Mouse (Mus musculus) left cerebral cortex, adult 2 months (tissue): ENCODE measurements around the gene Ank2. TPM values are rescaled to one million over a fixed set of nuclear protein-coding genes. Genes with fewer than 3 reads are reported as not detected.

Source experiments
- DNase-seq, 2 experiments: peaks; one replicate each; pipeline ENCODE4 v3.0.0; 2021 to 2022; ENCODE audit warnings: low spot score in 2 of 2, mixed read lengths in 1 of 2; ENCODE audit errors: extremely low spot score in 1 of 2
- H3K27ac ChIP-seq: fragments of 200-600 bp; 2 replicates; pipeline ENCODE4 v1.8.1; 2022
- H3K4me3 ChIP-seq: fragments of 200-600 bp; 2 replicates; pipeline ENCODE4 v1.8.1; 2022
- CTCF ChIP-seq: fragments of 200-600 bp; IDR thresholded peaks from 2 replicates; pipeline ENCODE4 v1.8.1; 2022; ENCODE audit warnings: antibody characterized with exemption, mild to moderate bottlenecking, moderate library complexity
- intact Hi-C: fragments of 180-260 bp; cut with DNase I; formaldehyde crosslinking; loops from one replicate; pipeline ENCODE4 v1.15.1; 2025
- total RNA-seq, 2 experiments: library from RNA; stranded (reverse); gene quantifications; 2 replicates each; pipeline ENCODE4 v1.2.3; 2021

Gene Ank2
- total RNA-seq, 2 experiments from 2014 or later, result 905 to 916 TPM

DNA sequence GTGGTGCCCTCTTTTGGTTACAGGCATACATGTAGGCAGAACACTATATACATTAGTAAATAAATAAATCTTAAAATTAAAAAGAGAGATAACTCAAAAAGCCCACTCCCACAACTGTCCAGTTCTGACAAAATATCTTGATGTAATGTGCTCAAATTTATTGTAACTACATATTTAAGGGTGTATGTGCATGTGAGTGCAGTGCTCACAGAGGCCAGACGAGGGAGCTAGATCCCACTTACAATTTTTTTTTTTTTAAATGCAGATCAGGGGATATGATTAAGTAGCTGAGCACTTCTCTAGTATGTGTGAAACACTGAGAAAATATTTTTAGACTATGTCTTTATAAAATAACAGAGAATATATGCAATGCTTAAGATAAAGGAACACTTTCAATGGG is 127.4 kb downstream of the Ank2 start:
- DNase-seq, result no peak
- peak; percentile 23 for TF ChIP-seq CTCF
- H3K4me3 ChIP-seq, result no peak overlapping the region
- intact Hi-C loops, result no loop called here
- H3K27ac ChIP-seq, result no peak overlapping the region

DNA sequence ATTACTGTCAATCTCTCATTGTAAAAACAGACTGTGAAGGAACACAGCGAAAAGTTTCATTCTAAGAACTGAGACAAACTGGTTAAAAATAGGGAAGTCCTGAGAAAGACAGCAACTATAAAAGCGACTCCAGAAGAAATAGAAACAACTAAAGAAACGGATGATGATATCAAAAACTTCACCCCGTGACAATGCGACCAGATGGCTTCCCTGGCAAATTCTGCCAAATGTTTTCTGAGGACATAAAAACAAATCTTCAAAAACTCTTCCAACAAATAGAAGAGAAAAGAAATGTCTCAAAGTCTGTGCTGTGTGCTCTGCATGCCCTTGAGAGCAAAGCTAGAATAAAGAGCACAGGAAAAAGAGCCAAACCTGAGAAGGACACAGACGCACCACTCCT is 129.6 kb downstream of the Ank2 start:
- intact Hi-C loops, result no loop called here
- H3K27ac ChIP-seq, result no peak overlapping the region
- no peak overlapping the region for H3K4me3 ChIP-seq
- no peak for TF ChIP-seq CTCF
- no peak for DNase-seq

DNA sequence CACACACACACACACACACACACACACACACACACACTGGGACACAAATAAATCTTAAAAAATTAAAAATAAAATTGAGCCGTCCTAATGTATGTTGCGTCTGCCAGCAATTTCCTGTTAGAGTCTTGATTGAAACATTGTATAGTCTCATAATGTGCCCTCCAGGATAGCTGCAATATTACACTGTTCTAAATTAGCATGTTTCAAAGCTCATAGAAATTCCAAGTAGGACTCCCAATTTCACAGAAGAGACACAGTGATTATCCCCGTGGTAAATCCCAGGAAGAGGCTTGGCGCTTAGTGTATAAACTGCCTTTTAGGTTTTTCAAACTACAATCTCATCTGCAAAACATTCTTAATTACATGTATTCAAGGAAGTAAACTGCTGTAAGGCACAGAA is 131.7 kb downstream of the Ank2 start:
- no peak for DNase-seq
- intact Hi-C loops, result no loop called here
- Histone ChIP-seq H3K4me3 (no peak overlapping the region), H3K27ac (no peak overlapping the region)
- no peak for TF ChIP-seq CTCF

DNA sequence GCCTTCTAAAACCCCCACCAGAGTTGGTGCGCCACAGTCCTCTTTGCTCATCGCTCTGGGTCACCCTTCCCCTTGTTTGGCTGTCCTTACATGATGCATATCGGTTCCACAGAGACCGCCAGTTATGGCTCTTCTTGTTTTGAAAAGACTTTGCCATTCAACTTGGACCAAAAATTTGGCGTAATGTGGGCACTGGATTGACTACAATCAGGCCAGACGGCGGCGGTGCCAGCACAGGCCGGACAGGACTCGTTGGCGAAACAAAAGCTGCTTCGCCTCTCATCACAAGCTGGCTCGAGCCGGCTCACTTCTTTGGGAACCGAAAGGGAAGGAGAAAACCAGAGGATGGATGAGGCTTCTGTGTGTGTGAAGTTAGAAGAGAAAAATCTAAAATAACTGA is 135.6 kb downstream of the Ank2 start:
- H3K4me3 ChIP-seq, result no peak overlapping the region
- intact Hi-C loops, result loop anchor here (5.0 kb wide), 2 partner anchors 36 to 44 kb away; no protein-coding TSS in a partner anchor
- no peak for DNase-seq

DNA sequence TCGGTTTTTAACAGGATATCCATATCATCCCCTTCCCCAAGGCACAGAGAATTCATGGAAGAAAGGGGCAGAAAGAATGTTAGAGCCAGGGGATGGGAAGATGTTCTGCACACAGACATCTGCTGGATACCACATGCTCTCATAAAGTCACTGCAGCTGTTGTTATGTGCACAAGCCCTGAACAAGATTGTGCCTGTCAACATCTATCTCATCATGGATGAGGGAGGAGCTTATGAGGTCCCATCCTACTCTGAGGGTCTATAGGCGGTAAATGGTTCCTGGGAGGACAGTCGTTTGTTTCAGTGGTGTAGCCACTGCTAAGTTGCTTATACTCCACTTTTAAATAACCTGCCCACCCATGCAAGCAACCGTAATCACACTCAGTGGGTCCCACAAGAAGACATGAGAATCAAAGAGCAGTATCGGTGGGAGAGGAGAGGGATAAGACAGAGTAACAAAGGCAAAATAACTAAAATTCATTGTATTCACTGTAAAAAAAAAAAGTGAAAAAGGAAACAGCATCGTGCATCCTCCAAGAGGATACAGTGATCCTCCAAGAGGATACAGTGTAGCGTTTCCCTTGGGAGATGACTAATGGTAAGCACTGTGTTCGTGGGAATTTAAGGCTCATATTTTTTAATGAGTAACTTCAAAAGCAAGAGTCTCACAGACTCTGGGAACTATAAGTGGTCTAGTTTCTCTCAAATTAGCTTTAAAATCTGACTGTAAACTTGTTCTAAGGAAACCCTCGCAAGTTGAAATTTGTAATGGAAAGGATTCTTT is 136.3 kb downstream of the Ank2 start:
- intact Hi-C loops, result loop anchor here (5.0 kb wide), 2 partner anchors 36 to 44 kb away; no protein-coding TSS in a partner anchor
- TF ChIP-seq CTCF, result no peak
- no peak for DNase-seq
- Histone ChIP-seq H3K27ac (no peak overlapping the region), H3K4me3 (no peak overlapping the region)

More for the DNA sequence above, 135.6 kb downstream of the Ank2 start:
- TF ChIP-seq CTCF, result no peak
- H3K27ac ChIP-seq, result peak overlapping the region; percentile 38; the same call in 1 of the 2 replicates

DNA sequence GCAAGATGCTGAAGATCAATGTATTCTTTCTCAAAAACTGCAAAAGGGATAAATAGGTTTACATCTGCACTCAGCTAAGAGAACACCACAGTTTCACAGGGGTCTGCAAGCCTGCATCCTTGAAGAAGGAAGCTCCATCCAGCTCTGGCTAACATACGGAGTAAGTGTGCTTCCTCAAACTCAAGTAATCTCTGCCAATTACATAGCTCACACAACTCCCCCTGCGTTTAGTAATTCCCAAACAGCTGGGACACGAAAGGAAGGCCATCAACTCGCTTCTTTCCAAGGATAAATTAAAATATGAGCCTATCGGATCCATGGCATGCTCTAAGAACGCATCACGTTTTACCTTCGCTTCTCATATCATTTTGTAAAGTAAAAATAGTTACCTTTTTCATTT is 137.3 kb downstream of the Ank2 start:
- TF ChIP-seq CTCF, result no peak
- no peak for DNase-seq
- intact Hi-C loops, result loop anchor here (5.0 kb wide), 2 partner anchors 35 to 45 kb away; no protein-coding TSS in a partner anchor
- no peak overlapping the region for H3K4me3 ChIP-seq
- H3K27ac ChIP-seq, result no peak overlapping the region

DNA sequence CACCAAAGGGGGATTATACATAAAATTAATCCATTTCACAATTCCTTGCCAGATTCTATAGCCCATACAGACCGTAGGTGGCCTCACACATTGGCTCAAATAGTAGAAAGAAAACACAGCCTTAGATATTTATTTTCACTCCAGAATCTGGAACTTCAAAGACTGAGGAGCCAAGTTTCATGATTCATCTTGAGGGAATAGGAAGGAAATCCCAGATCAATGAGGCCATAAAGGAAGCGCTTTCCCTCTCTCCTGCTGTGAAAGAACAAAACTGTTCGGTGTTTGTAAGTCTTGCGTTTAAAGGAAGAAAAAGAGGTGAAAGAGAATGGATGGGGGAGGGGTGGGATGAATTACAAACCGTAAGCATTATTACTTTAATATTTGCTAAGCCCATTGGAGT is 137.8 kb downstream of the Ank2 start:
- Histone ChIP-seq H3K4me3 (no peak overlapping the region), H3K27ac (no peak overlapping the region)
- intact Hi-C loops, result loop anchor here (5.0 kb wide), 2 partner anchors 34 to 46 kb away; no protein-coding TSS in a partner anchor
- TF ChIP-seq CTCF, result no peak
- DNase-seq, result no peak

DNA sequence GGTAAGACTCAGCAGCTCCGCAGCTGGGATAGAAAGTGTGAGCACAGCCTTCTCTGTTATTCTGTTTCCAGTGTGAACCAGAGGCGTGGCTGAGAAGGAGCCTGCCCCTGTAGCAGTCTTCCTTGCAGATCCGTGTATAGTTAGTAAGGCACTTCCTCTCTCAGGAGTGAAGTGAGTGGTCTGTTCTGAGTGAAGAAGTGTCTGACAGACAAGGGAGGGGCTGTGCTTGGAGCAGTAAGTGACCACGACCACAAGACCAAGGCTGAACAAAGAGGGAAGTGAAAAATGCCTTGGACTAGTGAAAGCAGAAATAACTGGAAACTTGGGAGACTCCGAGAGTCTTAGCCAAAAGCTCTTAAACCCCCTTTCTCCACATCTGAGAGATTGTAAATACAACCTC is 143.9 kb downstream of the Ank2 start:
- intact Hi-C loops, result no loop called here
- peak overlapping the region; percentile 36 for H3K27ac ChIP-seq
- no peak for DNase-seq
- no peak overlapping the region for H3K4me3 ChIP-seq
- TF ChIP-seq CTCF, result no peak

DNA sequence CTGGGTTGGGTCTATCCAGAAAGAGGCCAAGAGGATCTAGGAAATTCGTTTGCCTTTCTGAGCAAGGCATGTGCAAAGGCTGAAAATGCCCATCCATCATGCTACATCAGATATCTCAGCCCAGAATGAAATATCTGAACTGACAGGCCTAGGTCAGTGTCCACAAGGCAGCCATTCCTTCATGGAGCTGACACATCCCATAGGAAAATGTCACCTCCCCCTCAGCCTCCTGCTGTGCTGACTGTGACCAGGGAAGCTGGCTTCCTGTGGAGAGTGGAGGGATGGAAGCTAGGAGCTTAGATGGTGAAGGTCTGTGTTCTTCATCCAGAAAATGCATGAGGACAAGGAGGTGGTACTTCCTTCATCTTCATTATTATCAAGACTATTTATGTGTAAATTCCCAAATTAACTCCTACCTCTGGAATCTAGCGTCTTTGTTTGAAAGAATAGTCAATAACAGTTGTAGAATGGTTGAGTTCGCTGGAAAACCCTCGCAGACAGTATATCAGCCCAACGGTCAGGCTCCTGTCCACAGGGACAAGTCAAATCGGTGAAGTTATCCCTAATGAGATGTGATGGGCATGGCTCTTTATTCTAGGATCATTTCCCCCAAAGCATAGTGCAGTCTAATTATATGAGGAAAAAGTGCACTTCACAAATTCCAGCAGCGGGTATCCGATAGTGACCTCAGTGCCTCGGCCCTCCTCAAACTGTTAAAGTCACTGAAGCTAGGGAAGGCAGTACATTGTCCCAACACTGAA is 148.4 kb downstream of the Ank2 start:
- intact Hi-C loops, result no loop called here
- H3K27ac ChIP-seq, result no peak overlapping the region
- no peak overlapping the region for H3K4me3 ChIP-seq
- no peak for TF ChIP-seq CTCF
- DNase-seq, result no peak

DNA sequence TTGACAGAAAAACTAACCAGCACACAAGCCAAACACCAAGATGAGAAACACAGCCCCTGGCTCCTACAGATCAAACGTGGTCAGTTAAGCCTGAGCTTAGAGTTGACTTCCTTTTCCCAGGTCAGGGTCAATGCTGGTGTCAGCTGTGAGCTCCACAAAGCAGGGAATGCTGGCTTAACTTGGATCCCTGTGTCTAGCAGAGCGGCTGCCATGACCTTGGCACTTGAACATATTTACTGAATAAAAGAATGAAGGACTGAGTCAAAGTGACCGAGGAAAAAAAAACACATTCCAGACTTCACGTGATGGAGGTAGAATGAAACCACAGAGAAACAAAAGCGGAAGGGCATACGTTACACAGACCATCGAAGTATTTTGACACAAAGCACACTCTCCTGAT is 150.2 kb downstream of the Ank2 start:
- TF ChIP-seq CTCF, result no peak
- no peak for DNase-seq
- intact Hi-C loops, result no loop called here
- H3K27ac ChIP-seq, result no peak overlapping the region
- H3K4me3 ChIP-seq, result no peak overlapping the region

DNA sequence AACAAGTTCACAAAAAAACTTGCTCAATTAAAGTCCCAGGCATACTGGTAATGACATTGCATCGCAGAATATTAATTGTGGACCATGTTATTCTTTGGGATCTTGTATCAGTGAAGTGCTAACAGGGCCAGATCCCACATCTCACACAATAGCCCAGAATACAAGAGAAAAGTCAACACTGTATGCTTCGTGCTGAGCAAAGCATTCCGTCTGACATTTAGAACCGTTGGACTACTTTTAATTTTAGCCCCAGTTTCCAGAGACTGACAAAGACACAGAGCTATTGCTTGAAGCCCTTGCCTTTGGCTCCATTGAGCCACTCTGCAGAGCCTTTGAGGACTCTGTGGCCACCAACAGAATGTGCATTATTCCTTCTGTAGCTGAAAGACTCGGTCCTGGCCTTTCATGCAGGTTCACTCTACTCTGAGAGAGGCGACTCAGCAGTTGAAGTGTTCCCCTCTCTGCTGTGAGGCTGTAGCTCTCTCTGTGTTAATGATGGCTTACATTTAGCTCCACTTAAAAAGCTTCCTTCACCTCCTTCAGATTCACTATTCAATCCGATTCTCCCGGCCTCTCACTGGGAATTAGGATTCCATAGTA is 153.2 kb downstream of the Ank2 start:
- no peak for TF ChIP-seq CTCF
- DNase-seq, result no peak
- intact Hi-C loops, result no loop called here
- no peak overlapping the region for H3K4me3 ChIP-seq
- peak overlapping the region; percentile 28; the same call in 1 of the 2 replicates for H3K27ac ChIP-seq

DNA sequence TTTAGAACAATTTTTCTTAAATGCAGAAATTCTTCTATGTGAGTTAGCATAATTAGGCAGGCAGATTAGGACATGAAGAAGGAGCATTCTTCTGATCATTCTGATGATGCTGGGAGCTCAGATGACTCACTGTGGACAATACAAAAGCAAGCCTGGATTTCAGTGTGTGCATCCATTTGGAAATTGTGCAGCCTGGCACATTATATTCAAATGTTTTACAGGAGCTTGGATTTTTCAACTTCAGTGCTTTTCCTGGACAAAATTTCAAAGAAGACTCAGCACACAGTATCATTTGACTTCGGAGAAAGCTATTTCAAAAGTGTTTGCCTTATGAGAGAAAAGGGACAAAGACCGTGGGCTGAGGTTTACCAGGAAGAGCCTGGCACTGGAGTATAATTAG is 157.8 kb downstream of the Ank2 start:
- no peak for TF ChIP-seq CTCF
- DNase-seq, result no peak
- intact Hi-C loops, result no loop called here

More for the DNA sequence above, 157.8 kb downstream of the Ank2 start:
- Histone ChIP-seq H3K4me3 (no peak overlapping the region), H3K27ac (peak overlapping the region; percentile 44; the same call in 1 of the 2 replicates)
